Mouse (Mus musculus) embryonic facial prominence, embryonic 12.5 days (tissue): ENCODE measurements around the gene Kalrn. TPM values are rescaled to one million over a fixed set of nuclear protein-coding genes. Genes with fewer than 3 reads are reported as not detected.

Experiments used
- ATAC-seq: fragments of 200-750 bp; cut with Nextera tagmentation; 2 replicates; pipeline ENCODE4 v1.8.0; 2017; ENCODE audit not compliant: insufficient number of reproducible peaks, insufficient read depth, low FRiP score, low TSS enrichment
- H3K27ac ChIP-seq: fragments of 300-500 bp; sonication (generic); 2 replicates; pipeline ENCODE4 v1.5.1; 2016; ENCODE audit warnings: mild to moderate bottlenecking
- H3K27me3 ChIP-seq: fragments of 300-500 bp; sonication (generic); 2 replicates; pipeline ENCODE4 v1.6.1; 2016; ENCODE audit warnings: mild to moderate bottlenecking, moderate library complexity
- H3K36me3 ChIP-seq: fragments of 300-500 bp; sonication (generic); 2 replicates; pipeline ENCODE4 v1.6.1; 2016; ENCODE audit warnings: mild to moderate bottlenecking
- H3K4me1 ChIP-seq: fragments of 300-500 bp; sonication (generic); 2 replicates; pipeline ENCODE4 v1.6.1; 2016
- H3K4me2 ChIP-seq: fragments of 300-500 bp; sonication (generic); replicated peaks from 2 replicates; pipeline ENCODE4 v1.6.1; 2016; ENCODE audit warnings: mild to moderate bottlenecking, moderate library complexity
- H3K4me3 ChIP-seq: fragments of 300-500 bp; sonication (generic); 2 replicates; pipeline ENCODE4 v1.5.1; 2016; ENCODE audit warnings: mild to moderate bottlenecking
- H3K9ac ChIP-seq: fragments of 300-500 bp; sonication (generic); 2 replicates; pipeline ENCODE4 v1.6.1; 2016; ENCODE audit warnings: mild to moderate bottlenecking, moderate library complexity
- H3K9me3 ChIP-seq: fragments of 300-500 bp; sonication (generic); 2 replicates; pipeline ENCODE4 v1.6.1; 2016; ENCODE audit warnings: mild to moderate bottlenecking, moderate library complexity
- WGBS: fragments of 180-500 bp; shearing (Covaris S2); methylation state at CpG from one replicate; pipeline ENCODE4 v1.1.7; 2016; 5-methylcytosine and 5-hydroxymethylcytosine counted together
- polyA plus RNA-seq: library from polyadenylated mRNA; unstranded; fragments of >200 nt; fragmentation: Nextera tagmentation; extraction: Ambion mirVana; gene quantifications from 2 replicates; pipeline ENCODE4 v1.2.1, GENCODE M21; 2016

Gene Kalrn
- polyA plus RNA-seq, 1 experiment from 2014 or later: 19.2 TPM

DNA sequence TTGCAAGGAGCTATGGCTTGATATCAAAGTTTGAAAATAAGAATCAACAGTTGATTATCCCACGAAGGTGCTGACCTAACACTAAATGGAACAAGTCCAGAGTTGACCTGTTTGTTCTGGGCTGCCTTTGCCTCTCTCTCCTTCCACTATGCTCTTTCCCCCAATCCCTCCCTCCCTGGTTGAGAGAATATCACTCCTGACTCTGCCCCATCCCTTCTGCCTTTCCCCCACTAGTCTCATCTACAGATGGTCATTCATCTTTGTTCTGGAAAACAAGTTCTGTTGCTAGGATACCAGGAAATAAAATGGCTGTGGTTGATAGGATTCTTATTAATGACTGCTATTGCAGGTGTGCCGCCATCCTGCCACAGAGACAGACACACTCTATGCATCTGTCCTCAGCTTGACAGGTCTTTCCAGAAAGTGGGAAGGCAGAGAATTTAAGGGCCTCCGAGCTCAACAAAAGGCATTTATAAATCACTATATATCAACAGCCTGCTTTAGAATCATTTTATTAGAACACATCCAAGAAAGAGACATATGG is 421.7 kb downstream of the Kalrn start:
- H3K36me3 ChIP-seq: 0 out of 2 replicates have a peak, but pooled peaks cover 3% of the 10 kb centered on the region
- H3K27ac ChIP-seq: no peak overlapping the region
- no peaks in the 10 kb centered on the region for H3K27me3 ChIP-seq
- H3K4me1 ChIP-seq: no peaks in the 10 kb centered on the region
- H3K9me3 ChIP-seq: no peaks in the 10 kb centered on the region
- no peak for ATAC-seq
- H3K4me3 ChIP-seq: no peak overlapping the region
- WGBS: 85% methylated on average over 3 of the region's 3 CpGs
- no peak overlapping the region for H3K4me2 ChIP-seq
- no peak overlapping the region for H3K9ac ChIP-seq

DNA sequence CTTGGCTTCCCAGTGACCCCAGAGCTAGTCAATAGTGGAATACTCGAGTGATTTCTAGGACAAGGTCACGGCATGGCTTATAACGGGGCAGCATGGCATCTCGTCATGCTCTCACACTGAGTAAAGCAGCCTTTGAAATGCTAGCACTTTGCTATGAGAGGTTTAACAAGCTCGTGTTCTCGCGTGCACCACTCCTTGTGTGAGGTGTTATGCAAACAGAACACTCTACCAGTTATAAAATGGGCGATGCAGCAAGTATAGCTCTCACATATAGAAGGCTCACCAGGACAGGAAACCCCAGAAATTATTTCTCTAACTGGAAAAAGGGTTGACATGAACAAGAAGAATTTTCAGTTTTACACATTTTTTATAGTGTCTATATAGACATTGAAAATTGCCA is 431.7 kb downstream of the Kalrn start:
- Histone ChIP-seq H3K4me3 (no peak overlapping the region), H3K9me3 (no peaks in the 10 kb centered on the region), H3K27ac (no peak overlapping the region), H3K4me2 (no peak overlapping the region), H3K4me1 (no peaks in the 10 kb centered on the region), H3K27me3 (no peaks in the 10 kb centered on the region), H3K36me3 (no peaks in the 10 kb centered on the region), H3K9ac (no peak overlapping the region)
- 84% methylated on average over 8 of the region's 8 CpGs for WGBS
- no peak for ATAC-seq

DNA sequence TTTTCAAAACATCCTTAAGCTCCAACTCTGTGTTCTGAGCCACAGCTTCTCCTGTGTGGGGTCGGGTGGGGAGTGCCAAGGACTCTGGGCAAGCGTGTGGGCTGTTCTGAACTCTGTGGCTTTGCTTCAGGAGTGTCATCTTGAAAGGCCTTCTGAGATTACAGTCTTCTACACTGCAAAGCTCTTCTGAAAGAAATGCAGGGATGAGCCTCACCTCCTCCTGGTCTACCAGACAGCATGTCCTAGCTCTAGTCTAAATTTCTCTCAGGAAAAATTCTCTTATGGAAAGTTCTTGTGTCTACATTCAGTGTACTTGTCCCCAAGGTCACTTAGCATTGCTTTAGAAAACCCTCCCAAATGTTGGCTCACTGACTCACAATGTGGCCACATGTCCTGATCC is 438.3 kb downstream of the Kalrn start:
- Histone ChIP-seq H3K27ac (no peak overlapping the region), H3K9ac (no peak overlapping the region), H3K27me3 (no peaks in the 10 kb centered on the region), H3K4me1 (no peaks in the 10 kb centered on the region), H3K4me2 (no peak overlapping the region), H3K36me3 (0 out of 2 replicates have a peak, but pooled peaks cover 6% of the 10 kb centered on the region), H3K4me3 (no peak overlapping the region), H3K9me3 (no peaks in the 10 kb centered on the region)
- WGBS: 77% methylated on average over 2 of the region's 2 CpGs
- no peak for ATAC-seq

DNA sequence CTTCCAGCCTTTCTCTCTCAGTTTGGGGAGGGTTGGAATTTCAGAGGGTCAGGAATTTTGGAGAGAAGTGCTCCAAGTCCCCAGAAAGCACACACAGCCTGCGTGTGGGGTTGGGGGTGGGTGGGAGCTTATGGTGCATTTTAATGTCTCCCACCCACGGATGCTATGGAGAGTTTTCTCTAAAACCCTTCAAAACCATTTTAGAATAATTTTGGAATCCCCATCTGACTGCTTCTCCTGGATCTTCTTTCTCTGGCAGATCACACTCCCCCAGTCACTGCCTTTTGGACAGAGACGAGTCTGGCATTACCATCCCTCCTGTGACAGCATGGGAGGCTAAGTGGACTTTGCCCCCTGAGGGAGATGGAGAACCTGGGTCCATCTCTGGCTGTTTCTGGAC is 438.7 kb downstream of the Kalrn start:
- no peak overlapping the region for H3K27ac ChIP-seq
- H3K9me3 ChIP-seq: no peaks in the 10 kb centered on the region
- H3K9ac ChIP-seq: no peak overlapping the region
- H3K36me3 ChIP-seq: 0 out of 2 replicates have a peak, but pooled peaks cover 6% of the 10 kb centered on the region
- ATAC-seq: no peak
- H3K27me3 ChIP-seq: no peaks in the 10 kb centered on the region
- H3K4me3 ChIP-seq: no peak overlapping the region
- H3K4me1 ChIP-seq: no peaks in the 10 kb centered on the region
- H3K4me2 ChIP-seq: no peak overlapping the region
- WGBS: 66% methylated on average over 3 of the region's 3 CpGs

DNA sequence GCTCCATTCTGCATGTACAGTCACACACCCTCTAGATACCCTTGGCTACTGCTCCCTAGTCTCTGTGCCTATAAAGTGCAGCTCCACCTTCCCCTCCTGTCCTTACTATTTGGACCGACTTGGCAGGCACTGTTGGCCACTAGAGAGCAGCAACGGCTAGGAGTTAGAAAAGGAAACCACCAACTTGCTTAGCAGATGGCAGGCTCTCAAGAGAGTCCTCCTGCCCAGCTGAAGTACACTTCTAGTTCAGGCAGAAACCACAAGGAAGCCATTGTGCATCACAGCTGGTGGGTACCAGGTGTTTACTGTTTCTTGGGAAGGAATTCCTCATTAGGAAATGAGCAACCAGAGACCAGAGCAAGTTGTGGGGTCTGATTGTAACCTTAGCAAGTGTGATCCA is 447.7 kb downstream of the Kalrn start:
- Histone ChIP-seq H3K27ac (no peak overlapping the region), H3K27me3 (no peaks in the 10 kb centered on the region), H3K4me1 (peaks cover 12% of the 10 kb centered on the region), H3K4me2 (no peak overlapping the region), H3K36me3 (0 out of 2 replicates have a peak, but pooled peaks cover 3% of the 10 kb centered on the region), H3K9ac (no peak overlapping the region), H3K9me3 (no peaks in the 10 kb centered on the region), H3K4me3 (no peak overlapping the region)
- 3% methylated on average over 2 of the region's 2 CpGs for whole genome bisulfite sequencing
- no peak for ATAC-seq

DNA sequence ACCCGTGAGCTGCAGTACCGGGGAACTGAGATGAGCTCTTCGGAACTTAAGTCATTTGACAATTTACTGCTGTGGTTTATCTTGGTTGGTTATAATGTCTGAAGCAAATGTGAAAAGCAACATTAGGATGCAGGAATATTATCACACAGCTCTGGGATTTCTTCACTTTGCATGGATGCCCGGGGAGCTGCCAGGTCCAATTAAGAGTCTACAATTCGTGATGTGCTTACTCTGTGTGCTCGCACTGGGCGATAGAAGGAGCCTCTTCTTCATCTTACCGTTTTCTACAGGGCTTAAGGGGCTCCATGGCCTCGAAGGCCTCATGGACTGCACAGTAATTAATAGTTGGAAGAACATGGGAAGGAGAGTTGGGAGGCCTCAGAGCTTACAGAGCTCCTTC is 450.8 kb downstream of the Kalrn start:
- Histone ChIP-seq H3K4me3 (no peak overlapping the region), H3K4me1 (peaks cover 12% of the 10 kb centered on the region), H3K27me3 (no peaks in the 10 kb centered on the region), H3K27ac (no peak overlapping the region), H3K4me2 (no peak overlapping the region), H3K9me3 (no peaks in the 10 kb centered on the region), H3K36me3 (no peaks in the 10 kb centered on the region), H3K9ac (no peak overlapping the region)
- no peak for ATAC-seq
- 90% methylated on average over 9 of the region's 9 CpGs for WGBS

DNA sequence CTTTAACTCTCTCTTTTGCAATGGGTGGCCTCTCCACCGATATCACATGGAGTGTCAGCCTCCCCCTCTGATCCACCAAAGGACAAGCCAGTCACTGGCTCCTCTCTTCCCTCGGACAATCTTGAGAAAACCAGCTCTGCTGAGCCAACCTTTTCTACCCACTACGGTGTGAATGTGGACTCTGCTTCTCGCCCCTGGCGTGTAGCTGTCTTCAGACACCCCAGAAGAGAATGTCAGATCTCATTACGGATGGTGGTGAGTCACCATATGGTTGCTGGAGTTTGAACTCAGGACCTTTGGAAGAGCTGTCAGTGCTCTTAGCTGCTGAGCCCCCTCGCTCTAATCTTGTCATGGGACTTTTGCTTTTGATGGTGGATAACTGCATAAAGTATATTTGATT is 452.0 kb downstream of the Kalrn start:
- Histone ChIP-seq H3K9me3 (no peaks in the 10 kb centered on the region), H3K27ac (no peak overlapping the region), H3K27me3 (no peaks in the 10 kb centered on the region), H3K9ac (no peak overlapping the region), H3K4me1 (peaks cover 12% of the 10 kb centered on the region), H3K4me3 (no peak overlapping the region), H3K4me2 (no peak overlapping the region), H3K36me3 (0 out of 2 replicates have a peak, but pooled peaks cover under 1% of the 10 kb centered on the region)
- no peak for ATAC-seq
- 81% methylated on average over 7 of the region's 7 CpGs for WGBS

DNA sequence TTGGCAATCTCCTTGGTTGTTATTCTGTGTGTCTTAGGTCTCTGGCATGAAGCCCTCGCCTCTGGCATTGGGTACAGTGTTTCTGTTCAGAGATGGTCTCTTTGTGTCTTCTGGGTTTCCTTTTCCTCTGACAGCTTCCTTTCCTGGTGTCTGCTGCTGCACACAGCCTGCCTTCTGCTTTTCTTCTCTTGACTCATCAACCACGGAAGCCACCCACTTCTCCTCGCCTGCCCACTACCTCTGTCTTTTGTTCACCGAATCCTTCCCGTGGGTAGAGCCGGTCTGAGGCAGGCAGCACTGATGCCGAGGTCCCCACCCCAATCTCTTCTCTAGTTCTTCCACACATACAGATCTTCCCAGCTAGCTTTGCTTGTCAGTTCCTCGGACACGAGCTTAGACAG is 452.5 kb downstream of the Kalrn start:
- Histone ChIP-seq H3K36me3 (0 out of 2 replicates have a peak, but pooled peaks cover 3% of the 10 kb centered on the region), H3K4me2 (no peak overlapping the region), H3K27ac (no peak overlapping the region), H3K4me3 (no peak overlapping the region), H3K9me3 (no peaks in the 10 kb centered on the region), H3K4me1 (peaks cover 8% of the 10 kb centered on the region), H3K27me3 (no peaks in the 10 kb centered on the region), H3K9ac (no peak overlapping the region)
- WGBS: 80% methylated on average over 9 of the region's 9 CpGs
- ATAC-seq: no peak

DNA sequence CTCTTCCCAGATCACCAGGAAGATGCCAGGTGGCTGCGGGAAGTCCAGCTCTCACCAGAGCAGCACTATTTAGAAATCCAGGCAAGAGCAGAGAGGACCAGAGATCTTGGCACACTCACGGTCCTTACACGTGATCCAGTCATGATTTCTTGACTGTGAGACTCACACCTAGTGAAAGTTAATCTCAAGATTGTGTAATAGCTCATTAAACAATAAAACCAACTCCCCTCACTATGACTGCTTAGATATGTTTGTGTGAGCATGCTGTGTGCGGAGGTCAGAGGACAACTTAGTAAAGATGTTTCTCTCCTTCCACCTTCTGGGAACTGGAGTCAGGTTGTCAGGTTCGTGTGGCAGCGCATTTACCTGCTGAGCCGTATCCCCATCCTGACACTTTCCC is 453.5 kb downstream of the Kalrn start:
- Histone ChIP-seq H3K9me3 (no peaks in the 10 kb centered on the region), H3K9ac (no peak overlapping the region), H3K4me1 (no peaks in the 10 kb centered on the region), H3K27ac (no peak overlapping the region), H3K4me3 (no peak overlapping the region), H3K27me3 (no peaks in the 10 kb centered on the region), H3K4me2 (no peak overlapping the region), H3K36me3 (0 out of 2 replicates have a peak, but pooled peaks cover 3% of the 10 kb centered on the region)
- no peak for ATAC-seq
- WGBS: 86% methylated on average over 7 of the region's 7 CpGs

DNA sequence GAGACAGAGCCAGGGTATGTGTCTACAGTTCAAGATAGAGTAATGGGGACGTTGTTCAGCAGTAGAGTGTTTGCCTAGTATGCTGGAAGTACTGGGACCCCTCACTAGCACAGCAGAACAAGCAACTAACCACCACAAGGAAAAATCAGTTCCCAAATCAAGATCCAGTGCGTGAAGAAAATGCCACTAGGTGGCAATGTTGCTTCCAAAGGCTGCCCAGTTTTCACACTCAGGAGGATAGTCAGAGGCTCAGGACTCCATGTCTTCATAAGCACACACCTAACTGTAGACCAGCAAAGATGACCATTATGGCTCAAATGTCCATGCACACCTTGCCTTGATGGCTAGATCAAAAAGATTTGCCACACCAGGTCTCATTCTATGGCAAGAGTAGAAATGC is 454.0 kb downstream of the Kalrn start:
- H3K36me3 ChIP-seq: 0 out of 2 replicates have a peak, but pooled peaks cover 3% of the 10 kb centered on the region
- H3K4me3 ChIP-seq: no peak overlapping the region
- no peaks in the 10 kb centered on the region for H3K9me3 ChIP-seq
- no peaks in the 10 kb centered on the region for H3K27me3 ChIP-seq
- no peak overlapping the region for H3K27ac ChIP-seq
- no peaks in the 10 kb centered on the region for H3K4me1 ChIP-seq
- no peak overlapping the region for H3K4me2 ChIP-seq
- 14% methylated on average over 2 of the region's 2 CpGs for WGBS
- ATAC-seq: no peak
- H3K9ac ChIP-seq: no peak overlapping the region

DNA sequence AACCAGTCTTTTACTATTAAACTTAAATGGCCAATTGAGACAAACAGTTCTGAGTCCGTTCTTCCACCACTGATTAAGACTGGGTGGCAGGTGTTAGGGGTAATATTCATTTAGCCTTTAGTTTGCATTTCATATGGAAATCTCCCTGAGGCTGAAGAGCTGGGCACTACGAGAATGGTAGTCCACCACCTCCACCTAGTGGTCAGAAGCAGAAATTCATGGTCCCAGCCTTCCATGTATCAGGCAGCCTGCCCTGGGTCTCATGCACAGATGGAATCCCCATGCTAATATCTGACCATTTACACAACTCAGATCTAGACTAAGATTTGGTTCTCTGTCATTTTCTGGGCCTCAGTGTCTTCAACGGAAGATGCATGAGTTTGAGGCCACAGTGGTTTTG is 458.7 kb downstream of the Kalrn start:
- Histone ChIP-seq H3K9me3 (no peaks in the 10 kb centered on the region), H3K4me3 (no peak overlapping the region), H3K27ac (no peak overlapping the region), H3K4me1 (no peaks in the 10 kb centered on the region), H3K9ac (no peak overlapping the region), H3K36me3 (0 out of 2 replicates have a peak, but pooled peaks cover 3% of the 10 kb centered on the region), H3K4me2 (no peak overlapping the region), H3K27me3 (no peaks in the 10 kb centered on the region)
- ATAC-seq: no peak
- 4% methylated on average over 3 of the region's 3 CpGs for WGBS

DNA sequence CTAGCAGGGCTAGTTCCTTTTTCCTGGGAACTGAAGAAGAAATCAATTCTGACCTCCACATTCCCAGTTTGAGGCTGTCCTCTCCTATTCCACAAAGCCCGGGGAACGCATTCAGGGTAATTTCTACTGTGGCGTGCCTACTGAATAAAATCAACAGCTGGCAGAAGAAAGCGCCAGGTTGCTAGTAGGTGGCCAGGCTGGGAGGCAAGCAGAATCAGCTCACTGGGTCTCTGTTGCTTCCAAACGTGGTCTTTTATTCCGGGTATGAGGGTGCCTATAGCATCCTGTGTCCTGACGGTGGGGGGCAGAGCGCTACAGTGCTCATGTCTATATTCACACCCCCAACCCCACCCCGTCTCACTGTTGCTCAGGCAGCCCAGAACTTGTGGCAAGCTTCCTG is 460.2 kb downstream of the Kalrn start:
- WGBS: 86% methylated on average over 9 of the region's 9 CpGs
- Histone ChIP-seq H3K27ac (no peak overlapping the region), H3K9ac (no peak overlapping the region), H3K9me3 (no peaks in the 10 kb centered on the region), H3K4me1 (no peaks in the 10 kb centered on the region), H3K4me2 (no peak overlapping the region), H3K4me3 (no peak overlapping the region), H3K27me3 (no peaks in the 10 kb centered on the region), H3K36me3 (0 out of 2 replicates have a peak, but pooled peaks cover 3% of the 10 kb centered on the region)
- no peak for ATAC-seq
